20 mouse cellular contexts compared by ENCODE assay signal in genomic region chr7:70813101-70813500, GRCm38 (mm10).
DNase-seq lines count a peak whose midpoint lies in the region; ATAC-seq lines count a peak whose summit lies in the region.
"Had no signal": no experiment of that assay in that cellular context is flagged by ENCODE, and none has a peak within 500 bp of the region (broad histone marks: within the 10 kb centered on the region; RNA-seq: fewer than 3 reads in every experiment).

No protein-coding gene starts in this region.

- no peaks in the 10 kb centered on the region for H3K36me3 ChIP-seq in hindbrain, embryonic 10.5 days
- H3K36me3 ChIP-seq in hindbrain, embryonic 13.5 days: no peaks in the 10 kb centered on the region
- H3K36me3 ChIP-seq in embryonic facial prominence, embryonic 11.5 days (replicated peaks; ENCODE audit: control insufficient read depth, insufficient read depth, low read depth, low read length): no peaks in the 10 kb centered on the region
- H3K36me3 ChIP-seq: heart, embryonic 10.5 days; hindbrain, embryonic 12.5 days; limb, embryonic 15.5 days; liver, embryonic 15.5 days had no signal

- peak; percentile 29 for DNase-seq in hindbrain, embryonic 10.5 days (ENCODE audit: low spot score)
- DNase-seq in Muller cell, postnatal 12 days (ENCODE audit: inconsistent ontology term): peak; percentile 20
- DNase-seq in embryonic facial prominence, embryonic 11.5 days (ENCODE audit: low spot score): peak; percentile 48
- peak; percentile 53 to 72 for DNase-seq in kidney, postnatal 4 days
- DNase-seq in cerebellum, postnatal 36 days: no peak
- DNase-seq in left cerebral cortex, postnatal 4 days: no peak
- DNase-seq: adrenal gland, postnatal 10 days; cerebellum, adult 9-11 months; right cerebral cortex, postnatal 4 days had no signal

- H3K9me3 ChIP-seq in hindbrain, embryonic 10.5 days: no peaks in the 10 kb centered on the region
- H3K9me3 ChIP-seq in hindbrain, embryonic 13.5 days: no peaks in the 10 kb centered on the region
- H3K9me3 ChIP-seq in embryonic facial prominence, embryonic 11.5 days (replicated peaks; ENCODE audit: control insufficient read depth, low read length): no peaks in the 10 kb centered on the region
- H3K9me3 ChIP-seq: heart, embryonic 10.5 days; hindbrain, embryonic 12.5 days; limb, embryonic 15.5 days; liver, embryonic 15.5 days had no signal

- no peak overlapping the region for H3K4me2 ChIP-seq in hindbrain, embryonic 13.5 days
- no peak overlapping the region for H3K4me2 ChIP-seq in embryonic facial prominence, embryonic 11.5 days (ENCODE audit: low read depth, low read length)
- H3K4me2 ChIP-seq: hindbrain, embryonic 12.5 days; limb, embryonic 15.5 days; liver, embryonic 15.5 days had no signal

- peaks cover 27% of the 10 kb centered on the region for H3K4me1 ChIP-seq in hindbrain, embryonic 10.5 days (replicated peaks)
- peaks cover 7% of the 10 kb centered on the region; the same call in 1 of the 2 replicates for H3K4me1 ChIP-seq in hindbrain, embryonic 13.5 days (replicated peaks)
- H3K4me1 ChIP-seq in embryonic facial prominence, embryonic 11.5 days (ENCODE audit: control insufficient read depth, insufficient read depth, low read length): no peaks in the 10 kb centered on the region
- H3K4me1 ChIP-seq: liver, embryonic 15.5 days had no signal

- intact Hi-C loops in left cerebral cortex, postnatal 4 days (cut with DNase I): no loop called here

- 30% methylated on average over 5 of the region's 5 CpGs for WGBS in hindbrain, embryonic 10.5 days
- WGBS in hindbrain, embryonic 13.5 days: 37% methylated on average over 5 of the region's 5 CpGs
- WGBS in embryonic facial prominence, embryonic 11.5 days: 20% methylated on average over 5 of the region's 5 CpGs

- H3K4me3 ChIP-seq in hindbrain, embryonic 10.5 days: no peak overlapping the region
- H3K4me3 ChIP-seq in hindbrain, embryonic 13.5 days: no peak overlapping the region
- no peak overlapping the region for H3K4me3 ChIP-seq in embryonic facial prominence, embryonic 11.5 days (ENCODE audit: low read depth, low read length)
- H3K4me3 ChIP-seq: heart, embryonic 10.5 days; hindbrain, embryonic 12.5 days; limb, embryonic 15.5 days; liver, embryonic 15.5 days had no signal

- no peak overlapping the region for H3K9ac ChIP-seq in hindbrain, embryonic 13.5 days
- H3K9ac ChIP-seq in embryonic facial prominence, embryonic 11.5 days (replicated peaks; ENCODE audit: low read length): no peak overlapping the region
- H3K9ac ChIP-seq: hindbrain, embryonic 12.5 days; limb, embryonic 15.5 days; liver, embryonic 15.5 days had no signal

- H3K27me3 ChIP-seq in hindbrain, embryonic 10.5 days (ENCODE audit: insufficient read depth, poor library complexity, severe bottlenecking): no peaks in the 10 kb centered on the region; the same call in 1 of the 2 replicates
- 0 out of 2 replicates have a peak, but pooled peaks cover 4% of the 10 kb centered on the region for H3K27me3 ChIP-seq in hindbrain, embryonic 13.5 days
- no peaks in the 10 kb centered on the region for H3K27me3 ChIP-seq in embryonic facial prominence, embryonic 11.5 days (ENCODE audit: control insufficient read depth, insufficient read depth, low read length)
- H3K27me3 ChIP-seq: hindbrain, embryonic 12.5 days; liver, embryonic 15.5 days had no signal

- peak overlapping the region; percentile 65 for H3K27ac ChIP-seq in hindbrain, embryonic 10.5 days
- no peak overlapping the region for H3K27ac ChIP-seq in hindbrain, embryonic 13.5 days
- H3K27ac ChIP-seq in embryonic facial prominence, embryonic 11.5 days (replicated peaks; ENCODE audit: low read depth, low read length): no peak overlapping the region
- H3K27ac ChIP-seq: heart, embryonic 10.5 days; hindbrain, embryonic 12.5 days; limb, embryonic 15.5 days; liver, embryonic 15.5 days had no signal

- no peak for ATAC-seq in hindbrain, embryonic 13.5 days (ENCODE audit: low FRiP score)
- ATAC-seq in embryonic facial prominence, embryonic 11.5 days (replicated peaks; ENCODE audit: insufficient number of reproducible peaks, low FRiP score, low TSS enrichment, low read depth): no peak
- ATAC-seq in monocyte, adult 5-6 weeks (replicated peaks; ENCODE audit: insufficient number of reproducible peaks, low FRiP score, low TSS enrichment, poor library complexity, severe bottlenecking): no peak
- ATAC-seq: activated CD4-positive, CD25-positive, alpha-beta regulatory T cell, adult 4 months; CD4-positive, CD25-positive, alpha-beta regulatory T cell, adult 4 months; forebrain, embryonic 14.5 days; lung, postnatal 0 days; midbrain, embryonic 16.5 days had no signal

Comparison
In these comparisons a context has a peak if more than half of its experiments do, and no peak if none do; other contexts are left out.
1. DNase-seq: peak in hindbrain, embryonic 10.5 days (single experiment), Muller cell, postnatal 12 days (single experiment), embryonic facial prominence, embryonic 11.5 days (single experiment) and kidney, postnatal 4 days (2 of 2); none in cerebellum, postnatal 36 days (0 of 2) and left cerebral cortex, postnatal 4 days (single experiment).